Mouse (Mus musculus) forebrain, embryonic 12.5 days (tissue): Measurements from ENCODE around the gene Gm7030. TPM values are rescaled to one million over a fixed set of nuclear protein-coding genes. Genes with fewer than 3 reads are reported as not detected.
"Not testable (repeated sequence)": the region's sequence is repeated elsewhere in the genome, so short reads cannot be mapped to it uniquely, and the experiment has no call there.

Experiments
- ATAC-seq: fragments of 200-750 bp; cut with Nextera tagmentation; 2 replicates; pipeline ENCODE4 v1.8.0; 2017; ENCODE audit warnings: moderate TSS enrichment; ENCODE audit not compliant: low FRiP score
- H3K27ac ChIP-seq: fragments of 300-500 bp; sonication (generic); 2 replicates; pipeline ENCODE4 v1.5.1; 2016; ENCODE audit warnings: mild to moderate bottlenecking
- H3K27me3 ChIP-seq: fragments of 300-500 bp; sonication (generic); 2 replicates; pipeline ENCODE4 v1.6.1; 2016; ENCODE audit warnings: mild to moderate bottlenecking
- H3K36me3 ChIP-seq: fragments of 300-500 bp; sonication (generic); replicated peaks from 2 replicates; pipeline ENCODE4 v1.6.1; 2016; ENCODE audit warnings: mild to moderate bottlenecking
- H3K4me1 ChIP-seq: fragments of 300-500 bp; sonication (generic); 2 replicates; pipeline ENCODE4 v1.6.1; 2016
- H3K4me2 ChIP-seq: fragments of 300-500 bp; sonication (generic); 2 replicates; pipeline ENCODE4 v1.6.1; 2016; ENCODE audit warnings: mild to moderate bottlenecking, moderate library complexity
- H3K4me3 ChIP-seq: fragments of 300-500 bp; sonication (generic); replicated peaks from 2 replicates; pipeline ENCODE4 v1.5.1; 2016; ENCODE audit warnings: mild to moderate bottlenecking
- H3K9ac ChIP-seq: fragments of 300-500 bp; sonication (generic); 2 replicates; pipeline ENCODE4 v1.6.1; 2016; ENCODE audit warnings: mild to moderate bottlenecking
- H3K9me3 ChIP-seq: fragments of 300-500 bp; sonication (generic); 2 replicates; pipeline ENCODE4 v1.6.1; 2016
- WGBS: fragments of 180-500 bp; shearing (Covaris S2); methylation state at CpG from one replicate; pipeline ENCODE4 v1.1.7; 2016; 5-methylcytosine and 5-hydroxymethylcytosine counted together
- polyA plus RNA-seq: library from polyadenylated mRNA; unstranded; fragments of >200 nt; fragmentation: Nextera tagmentation; extraction: Ambion mirVana; gene quantifications from 2 replicates; pipeline ENCODE4 v1.2.1, GENCODE M21; 2016

Gm7030 gene
- polyA plus RNA-seq, 1 experiment from 2014 or later, result not detected

GRCm38 (mm10) chr17:36157782-36158181 lies 28.6 kb upstream of the Gm7030 start:
- not testable (repeated sequence) for H3K36me3 ChIP-seq, H3K4me1 ChIP-seq, ATAC-seq, H3K27ac ChIP-seq, H3K9me3 ChIP-seq
- Histone ChIP-seq H3K4me2 (peak overlapping the region; percentile 57), H3K4me3 (peak overlapping the region; percentile 36), H3K9ac (0 out of 2 replicates have a peak overlapping the region, but pooled peaks have one; percentile 33), H3K27me3 (peaks cover 87% of the 10 kb centered on the region)
- WGBS, result under 1% methylated on average over 36 of the region's 36 CpGs

GRCm38 (mm10) chr17:36154271-36155149 lies 25.3 kb upstream of the Gm7030 start:
- H3K9ac ChIP-seq, result no peak overlapping the region
- WGBS, result 17% methylated on average over 3 of the region's 3 CpGs
- peaks cover 4% of the 10 kb centered on the region; the same call in 1 of the 2 replicates for H3K4me1 ChIP-seq
- no peak overlapping the region for H3K4me2 ChIP-seq
- no peak overlapping the region for H3K4me3 ChIP-seq
- H3K36me3 ChIP-seq, result no peaks in the 10 kb centered on the region
- no peak for ATAC-seq
- H3K9me3 ChIP-seq, result no peaks in the 10 kb centered on the region
- peaks cover 65% of the 10 kb centered on the region for H3K27me3 ChIP-seq
- no peak overlapping the region for H3K27ac ChIP-seq

- not testable (repeated sequence) for H3K4me1 ChIP-seq, H3K9me3 ChIP-seq, H3K9ac ChIP-seq, H3K27ac ChIP-seq, H3K4me3 ChIP-seq, ATAC-seq, H3K36me3 ChIP-seq, H3K4me2 ChIP-seq
- 54% methylated on average over 4 of the region's 4 CpGs for WGBS
- H3K27me3 ChIP-seq, result peaks cover 50% of the 10 kb centered on the region
These were observed 22.0 kb upstream of the Gm7030 start for GRCm38 (mm10) chr17:36151200-36151599.

GRCm38 (mm10) chr17:36148468-36148867 lies 19.2 kb upstream of the Gm7030 start:
- not testable (repeated sequence) for H3K36me3 ChIP-seq, H3K4me1 ChIP-seq, H3K4me3 ChIP-seq, H3K9ac ChIP-seq, H3K4me2 ChIP-seq, H3K9me3 ChIP-seq, ATAC-seq, H3K27ac ChIP-seq
- WGBS, result 70% methylated on average over 5 of the region's 5 CpGs
- H3K27me3 ChIP-seq, result peaks cover 46% of the 10 kb centered on the region

GRCm38 (mm10) chr17:36146937-36147336 lies 17.7 kb upstream of the Gm7030 start:
- not testable (repeated sequence) for H3K27ac ChIP-seq, H3K9me3 ChIP-seq, H3K36me3 ChIP-seq, H3K4me2 ChIP-seq, ATAC-seq, H3K4me3 ChIP-seq, H3K9ac ChIP-seq, H3K4me1 ChIP-seq
- WGBS, result 90% methylated on average over 1 of the region's 1 CpGs
- peaks cover 47% of the 10 kb centered on the region for H3K27me3 ChIP-seq

- peak overlapping the region; percentile 29 for H3K4me3 ChIP-seq
- H3K4me2 ChIP-seq, result peak overlapping the region; percentile 49
- not testable (repeated sequence) for H3K4me1 ChIP-seq, H3K27ac ChIP-seq, H3K9me3 ChIP-seq, ATAC-seq, H3K36me3 ChIP-seq, H3K9ac ChIP-seq
- WGBS, result 0% methylated on average over 13 of the region's 13 CpGs
- H3K27me3 ChIP-seq, result peaks cover 54% of the 10 kb centered on the region
These were observed 16.6 kb upstream of the Gm7030 start for GRCm38 (mm10) chr17:36145861-36146156.

GRCm38 (mm10) chr17:36145111-36145860 lies 16.1 kb upstream of the Gm7030 start:
- Histone ChIP-seq H3K4me2 (peak overlapping the region; percentile 49), H3K9ac (no peak overlapping the region; the same call in 1 of the 2 replicates), H3K27ac (no peak overlapping the region), H3K27me3 (peaks cover 54% of the 10 kb centered on the region), H3K4me1 (peaks cover 7% of the 10 kb centered on the region), H3K36me3 (no peaks in the 10 kb centered on the region), H3K9me3 (no peaks in the 10 kb centered on the region), H3K4me3 (peak overlapping the region; percentile 29)
- 1% methylated on average over 78 of the region's 78 CpGs for WGBS
- ATAC-seq, result no peak

GRCm38 (mm10) chr17:36136299-36136848 lies 7.1 kb upstream of the Gm7030 start:
- 84% methylated on average over 1 of the region's 1 CpGs for WGBS
- not testable (repeated sequence) for H3K9ac ChIP-seq, ATAC-seq, H3K9me3 ChIP-seq, H3K36me3 ChIP-seq, H3K4me2 ChIP-seq, H3K4me3 ChIP-seq, H3K4me1 ChIP-seq, H3K27ac ChIP-seq
- peaks cover 22% of the 10 kb centered on the region for H3K27me3 ChIP-seq

GRCm38 (mm10) chr17:36135421-36136231 lies 6.4 kb upstream of the Gm7030 start:
- H3K4me3 ChIP-seq, H3K9ac ChIP-seq, H3K4me2 ChIP-seq, ATAC-seq, H3K27ac ChIP-seq, H3K4me1 ChIP-seq, H3K36me3 ChIP-seq, H3K9me3 ChIP-seq: not testable (repeated sequence)
- peaks cover 23% of the 10 kb centered on the region for H3K27me3 ChIP-seq

GRCm38 (mm10) chr17:36131516-36132265 lies 2.5 kb upstream of the Gm7030 start:
- ATAC-seq, result no peak
- Histone ChIP-seq H3K4me1 (no peaks in the 10 kb centered on the region), H3K9ac (no peak overlapping the region), H3K36me3 (no peaks in the 10 kb centered on the region), H3K4me2 (no peak overlapping the region), H3K27me3 (peaks cover 25% of the 10 kb centered on the region), H3K4me3 (no peak overlapping the region), H3K27ac (no peak overlapping the region), H3K9me3 (no peaks in the 10 kb centered on the region)
- 65% methylated on average over 5 of the region's 5 CpGs for WGBS

GRCm38 (mm10) chr17:36128525-36128924 lies 700 bp downstream of the Gm7030 start:
- 66% methylated on average over 12 of the region's 13 CpGs for WGBS

More at GRCm38 (mm10) chr17:36128525-36128924, 700 bp downstream of the Gm7030 start:
- not testable (repeated sequence) for H3K4me1 ChIP-seq, H3K4me2 ChIP-seq, H3K4me3 ChIP-seq, ATAC-seq, H3K36me3 ChIP-seq, H3K9me3 ChIP-seq, H3K27ac ChIP-seq, H3K9ac ChIP-seq
- peaks cover 24% of the 10 kb centered on the region for H3K27me3 ChIP-seq
